Mouse (Mus musculus) neural tube, embryonic 12.5 days (tissue): Measurements from ENCODE around the gene Tnfrsf1b. TPM values are rescaled to one million over a fixed set of nuclear protein-coding genes. Genes with fewer than 3 reads are reported as not detected.

Experiments
- ATAC-seq: fragments of 200-750 bp; cut with Nextera tagmentation; 2 replicates; pipeline ENCODE4 v1.8.0; 2017; ENCODE audit warnings: low read depth, mild to moderate bottlenecking, moderate TSS enrichment, moderate library complexity; ENCODE audit not compliant: low FRiP score
- H3K27ac ChIP-seq: fragments of 300-500 bp; sonication (generic); 2 replicates; pipeline ENCODE4 v1.5.1; 2016
- H3K27me3 ChIP-seq: fragments of 300-500 bp; sonication (generic); replicated peaks from 2 replicates; pipeline ENCODE4 v1.6.1; 2016; ENCODE audit warnings: mild to moderate bottlenecking
- H3K36me3 ChIP-seq: fragments of 300-500 bp; sonication (generic); 2 replicates; pipeline ENCODE4 v1.6.1; 2016; ENCODE audit warnings: mild to moderate bottlenecking
- H3K4me1 ChIP-seq: fragments of 300-500 bp; sonication (generic); 2 replicates; pipeline ENCODE4 v1.6.1; 2016
- H3K4me2 ChIP-seq: fragments of 300-500 bp; sonication (generic); replicated peaks from 2 replicates; pipeline ENCODE4 v1.6.1; 2016; ENCODE audit warnings: mild to moderate bottlenecking
- H3K4me3 ChIP-seq: fragments of 300-500 bp; sonication (generic); 2 replicates; pipeline ENCODE4 v1.5.1; 2016
- H3K9ac ChIP-seq: fragments of 300-500 bp; sonication (generic); 2 replicates; pipeline ENCODE4 v1.6.1; 2016; ENCODE audit warnings: mild to moderate bottlenecking
- H3K9me3 ChIP-seq: fragments of 300-500 bp; sonication (generic); 2 replicates; pipeline ENCODE4 v1.6.1; 2016; ENCODE audit warnings: mild to moderate bottlenecking
- WGBS: fragments of 180-500 bp; shearing (Covaris S2); methylation state at CpG from one replicate; pipeline ENCODE4 v1.1.7; 2016; 5-methylcytosine and 5-hydroxymethylcytosine counted together
- polyA plus RNA-seq: library from polyadenylated mRNA; unstranded; fragments of >200 nt; fragmentation: Nextera tagmentation; extraction: Ambion mirVana; gene quantifications from 2 replicates; pipeline ENCODE4 v1.2.1, GENCODE M21; 2016

Gene Tnfrsf1b
- polyA plus RNA-seq, 1 experiment from 2014 or later = 2.9 TPM

DNA sequence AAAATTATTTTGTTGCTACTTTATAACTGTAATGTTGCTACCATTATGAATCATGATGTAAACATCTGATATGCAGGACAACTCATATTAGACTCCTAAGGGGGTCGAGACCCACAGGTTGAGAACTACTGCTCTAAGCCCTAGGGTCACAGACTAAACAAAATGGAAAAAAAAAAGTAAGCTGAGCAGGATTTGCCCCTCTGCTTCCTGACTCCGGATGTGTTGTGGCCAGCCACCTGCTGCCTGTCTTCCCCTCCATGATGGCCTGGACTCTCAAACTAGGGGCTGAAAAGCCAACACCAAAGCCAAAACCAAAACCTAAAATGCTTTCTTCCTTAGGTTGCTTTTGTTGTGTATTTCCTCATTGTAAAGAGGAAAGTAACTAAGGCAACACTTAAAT, 35.6 kb downstream of the Tnfrsf1b start:
- Histone ChIP-seq H3K4me1 (peaks cover 3% of the 10 kb centered on the region; the same call in 1 of the 2 replicates), H3K36me3 (no peaks in the 10 kb centered on the region), H3K9ac (no peak overlapping the region), H3K9me3 (no peaks in the 10 kb centered on the region), H3K4me2 (no peak overlapping the region), H3K27me3 (no peaks in the 10 kb centered on the region), H3K27ac (no peak overlapping the region), H3K4me3 (no peak overlapping the region)
- no peak for ATAC-seq
- 74% methylated on average over 2 of the region's 2 CpGs for WGBS

DNA sequence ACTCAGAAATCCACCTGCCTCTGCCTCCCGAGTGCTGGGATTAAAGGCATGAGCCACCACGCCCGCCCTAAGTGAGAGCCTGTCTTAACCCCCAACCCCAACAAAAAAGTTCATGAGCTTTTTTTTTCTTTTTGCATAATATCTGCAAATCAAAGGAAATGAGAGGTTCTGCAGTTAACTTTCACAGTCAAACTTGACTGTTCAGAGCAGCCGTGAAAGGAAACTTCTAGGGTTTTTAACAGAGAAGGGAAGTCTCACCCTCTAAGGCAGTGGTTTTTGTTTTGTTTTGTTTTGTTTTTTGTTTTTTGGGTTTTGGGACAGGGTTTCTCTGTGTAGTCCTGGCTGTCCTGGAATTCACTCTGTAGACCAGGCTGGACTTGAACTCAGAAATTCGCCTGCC, 36.1 kb downstream of the Tnfrsf1b start:
- Histone ChIP-seq H3K27me3 (no peaks in the 10 kb centered on the region), H3K4me1 (peaks cover 3% of the 10 kb centered on the region; the same call in 1 of the 2 replicates), H3K9ac (no peak overlapping the region), H3K4me2 (no peak overlapping the region), H3K27ac (no peak overlapping the region), H3K9me3 (no peaks in the 10 kb centered on the region), H3K36me3 (no peaks in the 10 kb centered on the region), H3K4me3 (no peak overlapping the region)
- 93% methylated on average over 5 of the region's 5 CpGs for WGBS
- no peak for ATAC-seq

DNA sequence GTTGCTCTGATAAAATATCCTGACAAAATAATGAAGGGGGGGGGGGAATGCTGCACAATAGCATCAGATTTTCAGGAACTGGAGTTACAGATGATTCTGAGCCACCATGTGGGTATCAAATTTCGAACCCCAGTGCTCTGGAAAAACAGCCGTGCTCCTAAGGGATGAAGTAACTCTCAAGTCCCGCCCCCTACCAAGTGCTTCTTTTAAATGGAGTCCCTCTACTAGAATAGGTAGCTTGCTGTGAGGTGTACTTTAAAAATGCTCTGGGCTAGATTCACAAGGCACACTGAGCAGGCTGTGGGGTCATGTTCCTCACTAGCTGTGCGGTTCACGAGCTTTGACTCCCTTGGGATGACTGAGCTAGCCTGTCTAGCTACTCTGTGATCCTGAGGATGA, 37.0 kb downstream of the Tnfrsf1b start:
- Histone ChIP-seq H3K9me3 (no peaks in the 10 kb centered on the region), H3K27me3 (no peaks in the 10 kb centered on the region), H3K36me3 (no peaks in the 10 kb centered on the region), H3K4me1 (no peaks in the 10 kb centered on the region), H3K4me3 (no peak overlapping the region), H3K9ac (no peak overlapping the region), H3K4me2 (no peak overlapping the region), H3K27ac (no peak overlapping the region)
- 35% methylated on average over 5 of the region's 5 CpGs for WGBS
- ATAC-seq = no peak

DNA sequence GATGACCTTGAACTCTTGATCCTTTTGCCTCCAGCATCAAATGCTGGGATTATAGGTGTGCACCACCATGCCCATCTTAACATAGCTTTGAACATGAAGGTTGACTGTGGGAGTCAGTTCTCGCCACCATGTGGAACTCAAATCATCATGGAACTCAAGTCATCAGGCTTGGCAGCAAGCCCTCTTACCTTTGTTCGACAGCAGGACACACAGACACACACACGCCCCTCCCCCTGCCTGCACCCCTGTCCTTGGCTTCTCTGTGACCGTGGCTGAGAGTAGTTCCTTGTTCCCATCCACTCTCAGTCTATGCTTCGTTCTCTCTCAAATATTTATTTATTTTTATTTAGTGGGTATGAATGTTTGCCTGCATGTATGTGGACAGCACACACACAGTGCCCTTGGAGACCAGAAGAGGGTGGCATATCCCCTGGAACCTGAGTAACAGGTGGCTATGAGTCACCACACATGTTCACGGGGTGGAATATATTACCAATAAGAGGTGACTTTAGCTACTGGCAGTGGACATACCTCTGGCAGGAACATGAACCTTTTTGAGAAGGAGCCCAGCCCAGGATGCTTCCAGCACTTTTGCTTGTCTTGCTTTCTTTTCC, 37.5 kb downstream of the Tnfrsf1b start:
- Histone ChIP-seq H3K4me1 (no peaks in the 10 kb centered on the region), H3K27ac (no peak overlapping the region), H3K27me3 (no peaks in the 10 kb centered on the region), H3K36me3 (no peaks in the 10 kb centered on the region), H3K4me2 (no peak overlapping the region), H3K9ac (no peak overlapping the region), H3K9me3 (no peaks in the 10 kb centered on the region), H3K4me3 (no peak overlapping the region)
- 79% methylated on average over 6 of the region's 6 CpGs for WGBS
- no peak for ATAC-seq

DNA sequence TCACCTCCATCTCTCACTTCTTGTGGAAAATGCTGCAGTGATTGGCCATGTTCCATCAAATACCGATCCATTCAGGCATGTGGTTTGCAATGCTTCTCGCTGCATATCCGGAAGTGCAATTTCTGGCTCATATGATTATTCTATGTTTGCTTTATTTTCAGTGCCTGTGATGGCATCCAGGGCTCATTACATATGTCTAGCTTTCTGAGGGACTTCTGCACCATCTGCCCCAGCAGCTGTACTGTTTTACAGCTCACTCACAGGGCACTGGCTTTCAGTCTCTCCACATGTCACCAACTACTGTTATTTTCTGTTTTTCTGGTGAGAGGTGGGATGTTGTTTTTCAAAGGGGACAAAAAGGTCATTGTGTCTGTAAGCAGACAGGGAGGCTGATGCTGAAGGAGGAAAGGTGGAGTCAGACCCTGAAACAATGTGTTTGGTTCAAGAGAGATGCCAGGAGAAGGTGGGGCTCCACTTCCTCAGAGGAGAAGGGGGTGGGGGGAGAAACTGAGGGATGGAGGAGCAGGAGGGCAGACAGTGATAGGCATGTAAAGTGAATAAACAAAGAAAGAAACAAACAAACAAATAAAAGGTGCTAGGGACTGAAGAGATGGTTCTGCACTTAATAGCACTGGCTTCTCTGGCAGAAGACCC, 38.8 kb downstream of the Tnfrsf1b start:
- no peaks in the 10 kb centered on the region for H3K27me3 ChIP-seq
- WGBS = 87% methylated on average over 3 of the region's 3 CpGs
- no peak overlapping the region for H3K9ac ChIP-seq
- no peaks in the 10 kb centered on the region for H3K36me3 ChIP-seq
- H3K27ac ChIP-seq = no peak overlapping the region
- no peaks in the 10 kb centered on the region for H3K4me1 ChIP-seq
- H3K4me3 ChIP-seq = no peak overlapping the region
- H3K4me2 ChIP-seq = no peak overlapping the region
- ATAC-seq = no peak
- no peaks in the 10 kb centered on the region for H3K9me3 ChIP-seq

DNA sequence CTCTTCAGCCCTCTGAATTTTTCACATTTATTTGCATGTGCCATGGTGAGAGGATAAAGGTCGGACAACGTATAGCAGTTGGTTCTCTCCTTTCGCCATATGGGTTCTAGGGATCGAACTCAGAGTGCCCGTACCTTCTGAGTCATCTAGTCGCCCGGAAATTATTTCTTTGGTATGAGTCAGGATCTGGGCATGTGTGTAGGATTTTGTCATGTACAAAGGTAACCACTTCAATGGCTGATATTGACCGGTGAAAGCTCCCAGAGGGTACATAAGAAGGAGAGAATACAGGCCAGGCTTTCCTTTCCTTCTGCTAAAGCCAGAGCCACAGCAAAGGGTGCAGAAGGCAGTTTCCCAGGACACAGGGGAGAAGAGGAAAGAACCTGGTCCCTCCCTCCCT, 41.9 kb downstream of the Tnfrsf1b start:
- ATAC-seq = no peak

DNA sequence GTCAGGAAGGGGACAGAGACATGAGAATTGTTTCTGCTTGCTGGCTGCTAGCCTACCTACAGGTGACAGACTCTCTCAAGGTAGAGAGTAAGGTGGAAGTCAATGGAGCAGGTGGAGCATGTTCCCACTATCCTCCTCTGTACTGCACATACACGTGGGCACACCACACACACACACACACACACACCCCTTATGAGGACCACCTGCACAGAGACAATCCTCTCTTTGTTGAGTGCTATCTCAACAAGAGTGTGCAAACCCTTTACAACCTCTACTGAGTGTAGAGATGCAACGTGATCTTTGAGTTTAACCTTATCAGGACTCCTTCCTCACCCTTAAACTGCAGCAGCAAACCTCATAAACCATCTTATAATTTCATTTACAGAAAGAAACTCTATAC, 43.4 kb downstream of the Tnfrsf1b start:
- H3K4me2 ChIP-seq = no peak overlapping the region
- no peaks in the 10 kb centered on the region for H3K36me3 ChIP-seq
- no peaks in the 10 kb centered on the region for H3K4me1 ChIP-seq
- no peaks in the 10 kb centered on the region for H3K9me3 ChIP-seq
- H3K9ac ChIP-seq = no peak overlapping the region
- no peaks in the 10 kb centered on the region for H3K27me3 ChIP-seq
- H3K27ac ChIP-seq = no peak overlapping the region
- no peak for ATAC-seq
- H3K4me3 ChIP-seq = no peak overlapping the region
- 72% methylated on average over 2 of the region's 2 CpGs for WGBS

More for the DNA sequence above, 41.9 kb downstream of the Tnfrsf1b start:
- H3K36me3 ChIP-seq = no peaks in the 10 kb centered on the region
- H3K27me3 ChIP-seq = no peaks in the 10 kb centered on the region
- no peaks in the 10 kb centered on the region for H3K9me3 ChIP-seq
- H3K4me3 ChIP-seq = no peak overlapping the region
- 89% methylated on average over 8 of the region's 8 CpGs for WGBS
- no peak overlapping the region for H3K27ac ChIP-seq
- H3K4me1 ChIP-seq = no peaks in the 10 kb centered on the region
- no peak overlapping the region for H3K9ac ChIP-seq
- no peak overlapping the region for H3K4me2 ChIP-seq

DNA sequence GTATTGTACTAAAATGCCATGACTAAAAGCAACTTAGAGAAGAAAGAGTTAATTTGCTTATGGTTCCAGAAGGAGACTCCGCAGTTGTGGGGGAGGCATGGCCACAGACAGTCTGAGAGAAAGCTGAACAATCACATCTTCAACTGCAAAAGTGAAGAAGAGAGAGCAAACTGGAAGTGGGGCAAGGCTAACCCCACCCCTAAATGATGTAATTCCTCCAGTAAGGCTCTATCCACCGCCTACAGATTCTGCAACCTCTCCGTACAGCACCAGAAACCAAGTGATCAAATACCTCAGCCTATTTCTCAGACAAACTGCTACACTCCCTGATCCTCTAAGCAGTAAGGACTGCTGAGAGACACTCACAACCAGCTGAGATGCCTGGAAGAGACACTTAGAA, 45.2 kb downstream of the Tnfrsf1b start:
- H3K27me3 ChIP-seq = no peaks in the 10 kb centered on the region
- H3K4me1 ChIP-seq = no peaks in the 10 kb centered on the region
- WGBS = 91% methylated on average over 3 of the region's 3 CpGs
- no peak for ATAC-seq
- H3K9ac ChIP-seq = no peak overlapping the region
- no peaks in the 10 kb centered on the region for H3K9me3 ChIP-seq
- no peak overlapping the region for H3K4me2 ChIP-seq
- no peak overlapping the region for H3K4me3 ChIP-seq
- H3K27ac ChIP-seq = no peak overlapping the region
- no peaks in the 10 kb centered on the region for H3K36me3 ChIP-seq

DNA sequence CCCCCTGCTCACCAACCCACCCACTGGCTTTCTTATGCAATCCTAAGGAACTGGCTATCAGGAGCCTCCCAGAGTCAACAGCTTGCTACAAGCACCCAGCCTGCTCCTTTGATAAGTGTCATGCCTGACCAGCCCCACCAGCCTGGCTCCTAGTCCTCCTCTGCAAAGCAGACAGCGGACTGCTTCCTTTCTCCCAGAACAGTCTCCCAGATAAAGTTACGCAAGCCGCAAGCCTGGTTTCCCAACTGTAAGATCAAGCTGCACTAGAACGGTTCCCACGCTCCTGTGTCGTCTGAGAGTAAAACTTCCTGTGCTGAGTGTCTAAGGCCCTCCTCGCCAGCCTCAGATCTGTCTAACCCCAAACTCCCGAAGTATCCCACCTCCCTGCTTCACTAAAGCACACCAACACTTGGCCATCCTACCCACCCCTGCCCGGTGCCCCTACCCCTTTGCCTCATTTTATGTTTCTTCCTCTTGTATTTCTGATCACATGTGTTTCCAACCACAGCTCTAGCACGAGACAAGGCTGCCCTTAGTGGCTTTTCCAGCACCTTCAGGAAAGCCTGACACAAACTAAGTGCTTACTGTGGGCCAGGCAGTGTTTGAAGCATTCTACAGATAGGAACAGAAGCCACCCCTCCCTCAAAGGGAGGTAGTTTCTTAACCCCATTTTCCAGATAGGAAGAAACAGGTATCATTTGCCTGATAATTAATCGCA, 46.5 kb downstream of the Tnfrsf1b start:
- H3K4me3 ChIP-seq = no peak overlapping the region
- WGBS = 57% methylated on average over 11 of the region's 11 CpGs
- H3K27ac ChIP-seq = no peak overlapping the region
- H3K27me3 ChIP-seq = no peaks in the 10 kb centered on the region
- no peaks in the 10 kb centered on the region for H3K9me3 ChIP-seq
- no peak for ATAC-seq
- H3K4me1 ChIP-seq = no peaks in the 10 kb centered on the region
- no peak overlapping the region for H3K9ac ChIP-seq
- H3K4me2 ChIP-seq = no peak overlapping the region
- H3K36me3 ChIP-seq = no peaks in the 10 kb centered on the region

DNA sequence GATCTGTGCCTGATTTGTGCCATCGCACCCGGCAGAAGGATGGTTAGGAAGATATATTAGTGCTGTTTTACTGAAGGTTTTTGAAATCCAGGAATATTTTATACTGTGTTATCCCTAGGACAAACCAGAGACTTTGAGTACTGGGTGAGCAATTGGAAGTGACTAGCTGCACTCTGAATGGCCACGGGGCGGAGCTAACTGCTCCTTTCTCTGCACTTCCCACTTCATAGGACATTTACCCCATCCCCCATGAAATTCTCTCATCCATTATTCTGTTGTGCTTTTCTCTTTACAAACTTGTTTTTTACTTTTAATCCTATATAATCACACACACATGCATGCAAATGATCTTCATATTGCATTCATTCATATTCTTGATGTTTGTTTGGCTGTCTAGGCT, 50.1 kb downstream of the Tnfrsf1b start:
- no peak for ATAC-seq
- H3K4me2 ChIP-seq = no peak overlapping the region
- no peak overlapping the region for H3K9ac ChIP-seq
- no peak overlapping the region for H3K4me3 ChIP-seq
- H3K4me1 ChIP-seq = peaks cover 10% of the 10 kb centered on the region
- no peak overlapping the region for H3K27ac ChIP-seq
- WGBS = 88% methylated on average over 4 of the region's 4 CpGs
- no peaks in the 10 kb centered on the region for H3K9me3 ChIP-seq
- H3K27me3 ChIP-seq = no peaks in the 10 kb centered on the region
- no peaks in the 10 kb centered on the region for H3K36me3 ChIP-seq

DNA sequence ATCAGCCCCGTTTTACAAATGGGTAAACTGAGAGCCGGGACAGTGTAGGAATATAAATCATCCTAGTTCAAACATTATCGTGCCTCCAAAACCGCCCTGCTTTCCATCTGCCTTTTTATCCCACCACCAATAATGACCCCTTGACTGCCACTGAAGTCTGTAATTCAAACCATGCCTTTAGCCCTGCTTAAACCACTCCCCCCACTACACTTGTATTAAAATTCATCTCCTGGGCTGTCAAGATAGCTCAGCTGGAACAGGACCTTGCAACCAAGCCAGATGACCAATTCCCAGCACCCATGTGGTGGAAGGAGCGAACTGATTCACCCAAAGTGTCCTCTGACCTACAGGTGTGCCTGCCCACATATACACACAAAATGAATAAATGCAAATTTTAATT, 51.5 kb downstream of the Tnfrsf1b start:
- 23% methylated on average over 5 of the region's 5 CpGs for WGBS
- ATAC-seq = peak; percentile 38; the same call in 1 of the 2 replicates
- H3K4me2 ChIP-seq = peak overlapping the region; percentile 94

DNA sequence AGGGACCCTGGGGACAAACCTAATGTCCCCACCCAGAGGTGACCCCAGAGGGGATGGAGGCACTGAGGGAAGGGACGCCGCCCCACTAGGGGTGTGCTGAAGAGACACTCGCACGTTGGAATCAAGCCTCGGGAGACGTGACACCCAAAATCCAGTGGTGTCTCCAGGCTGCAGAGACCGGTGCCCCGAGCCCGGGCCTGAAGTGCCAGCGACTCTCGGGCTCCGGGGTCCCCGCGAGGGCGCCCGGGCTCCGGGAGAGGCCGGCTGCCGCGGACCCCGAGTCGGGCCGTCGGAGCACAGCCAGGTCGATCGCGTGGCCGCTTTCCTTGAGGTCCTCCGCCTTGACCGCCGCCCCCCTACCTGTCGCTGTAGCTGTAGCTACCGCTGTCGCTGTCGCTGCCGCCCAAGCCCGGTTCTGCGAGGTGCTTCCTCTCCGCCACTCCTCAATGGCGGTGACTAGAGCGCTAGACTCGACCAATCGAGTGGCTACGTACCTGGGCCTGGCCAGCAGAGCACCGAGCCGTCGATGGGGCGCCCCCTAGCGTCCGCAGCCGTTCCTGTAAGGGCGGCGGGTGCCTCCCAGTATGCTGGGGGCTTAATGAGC, 52.0 kb downstream of the Tnfrsf1b start, which contains the start of gene Vps13d:
Gene Vps13d (minus strand): TSS at position 447 of the 604 bp plus-strand sequence.
- H3K4me2 ChIP-seq = peak within 1 kb of the TSS; percentile 94
- H3K9me3 ChIP-seq = no peaks in the 10 kb centered on the region
- peak; percentile 93 for ATAC-seq
- peaks cover 7% of the 10 kb centered on the region; the same call in 1 of the 2 replicates for H3K36me3 ChIP-seq
- WGBS = under 1% methylated on average over 53 of the region's 53 CpGs
- H3K4me3 ChIP-seq = peak within 1 kb of the TSS; percentile 92
- no peaks in the 10 kb centered on the region for H3K27me3 ChIP-seq
- no peak within 1 kb of the TSS for H3K27ac ChIP-seq
- H3K9ac ChIP-seq = peak within 1 kb of the TSS; percentile 87
- H3K4me1 ChIP-seq = peaks cover 10% of the 10 kb centered on the region

More for the DNA sequence above, 51.5 kb downstream of the Tnfrsf1b start:
- Histone ChIP-seq H3K27ac (no peak overlapping the region), H3K4me3 (no peak overlapping the region), H3K4me1 (peaks cover 10% of the 10 kb centered on the region), H3K9ac (no peak overlapping the region), H3K27me3 (no peaks in the 10 kb centered on the region), H3K9me3 (no peaks in the 10 kb centered on the region), H3K36me3 (0 out of 2 replicates have a peak, but pooled peaks cover 2% of the 10 kb centered on the region)
